Mouse (Mus musculus) embryonic fibroblast, embryonic 13.5 days (primary cell): Measurements from ENCODE around the gene Vma21.

ENCODE experiments used
- CTCF ChIP-seq: IDR thresholded peaks from 2 replicates; pipeline ENCODE4 v1.5.1; 2011; ENCODE audit warnings: mild to moderate bottlenecking, control low read depth, low read length, moderate library complexity, borderline replicate concordance; ENCODE audit not compliant: insufficient read depth
- POLR2A ChIP-seq: IDR thresholded peaks from 2 replicates; pipeline ENCODE4 v1.6.1; 2011; ENCODE audit warnings: low read depth, mild to moderate bottlenecking, control low read depth, low read length, moderate library complexity

DNA sequence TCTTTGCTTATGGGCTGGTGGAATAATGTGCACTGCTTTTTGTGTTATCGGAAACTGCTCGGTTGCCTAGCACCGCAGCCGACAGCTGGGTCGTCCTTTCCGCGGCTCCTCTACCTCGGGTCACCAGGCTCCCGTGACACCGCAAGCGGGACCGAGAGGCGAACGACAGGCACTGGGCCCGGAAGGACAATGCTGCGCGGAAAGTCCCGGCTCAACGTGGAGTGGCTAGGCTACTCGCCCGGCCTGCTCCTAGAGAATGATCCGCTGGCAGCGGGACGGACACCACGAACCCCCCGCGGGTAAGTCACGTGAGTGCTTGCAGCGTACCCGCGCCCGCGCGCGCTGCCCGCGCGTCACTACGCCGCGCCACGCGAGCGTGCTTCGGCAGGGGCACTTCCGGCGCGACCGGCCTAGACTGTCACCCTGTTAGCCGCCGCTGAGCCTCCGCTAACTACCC is 705 bp downstream of the Vma21 start:
- TF ChIP-seq CTCF, result no peak
- peak; percentile 76 for TF ChIP-seq POLR2A
